Mouse (Mus musculus) midbrain, postnatal 0 days (tissue): ENCODE data around the gene Atp6v0c. TPM values are rescaled to one million over a fixed set of nuclear protein-coding genes. Genes with fewer than 3 reads are reported as not detected.

Experiments
- ATAC-seq: fragments of 200-750 bp; cut with Nextera tagmentation; 2 replicates; pipeline ENCODE4 v1.8.0; 2017; ENCODE audit warnings: moderate number of reproducible peaks, mild to moderate bottlenecking, moderate TSS enrichment, moderate library complexity; ENCODE audit not compliant: low FRiP score
- DNase-seq: peaks from one replicate; pipeline ENCODE4 v3.0.0-alpha.2; 2015; ENCODE audit warnings: low spot score
- H3K27ac ChIP-seq: fragments of 300-500 bp; sonication (generic); 2 replicates; pipeline ENCODE4 v1.5.1; 2014; ENCODE audit warnings: low read depth, mild to moderate bottlenecking, low read length, mixed read lengths
- H3K27me3 ChIP-seq: fragments of 300-500 bp; sonication (generic); 2 replicates; pipeline ENCODE4 v1.6.1; 2014; ENCODE audit warnings: low read length, control low read depth, mixed read lengths; ENCODE audit not compliant: insufficient read depth
- H3K36me3 ChIP-seq: fragments of 300-500 bp; sonication (generic); 2 replicates; pipeline ENCODE4 v1.6.1; 2014; ENCODE audit warnings: low read length, control low read depth, mixed read lengths; ENCODE audit not compliant: insufficient read depth
- H3K4me1 ChIP-seq: fragments of 300-500 bp; sonication (generic); 2 replicates; pipeline ENCODE4 v1.6.1; 2014; ENCODE audit warnings: mild to moderate bottlenecking, control low read depth, antibody characterized with exemption, low read length, mixed read lengths; ENCODE audit not compliant: insufficient read depth
- H3K4me2 ChIP-seq: fragments of 300-500 bp; sonication (generic); 2 replicates; pipeline ENCODE4 v1.6.1; 2014; ENCODE audit warnings: low read depth, mild to moderate bottlenecking, low read length, mixed read lengths; ENCODE audit not compliant: poor library complexity, severe bottlenecking
- H3K4me3 ChIP-seq: fragments of 300-500 bp; sonication (generic); 2 replicates; pipeline ENCODE4 v1.5.1; 2014; ENCODE audit warnings: low read depth, mild to moderate bottlenecking, low read length, moderate library complexity
- H3K9ac ChIP-seq: fragments of 300-500 bp; sonication (generic); replicated peaks from 2 replicates; pipeline ENCODE4 v1.6.1; 2014; ENCODE audit warnings: mild to moderate bottlenecking, low read length, moderate library complexity, mixed read lengths; ENCODE audit not compliant: poor library complexity, severe bottlenecking
- H3K9me3 ChIP-seq: fragments of 300-500 bp; sonication (generic); 2 replicates; pipeline ENCODE4 v1.6.1; 2016; ENCODE audit warnings: low read length, control low read depth
- CTCF ChIP-seq: IDR thresholded peaks from 2 replicates; pipeline ENCODE4 v1.5.1; 2016; ENCODE audit warnings: antibody characterized with exemption, mild to moderate bottlenecking
- WGBS: fragments of 180-500 bp; shearing (Covaris S2); extraction: QIAGEN DNeasy Blood & Tissue Kit; methylation state at CpG from one replicate; pipeline ENCODE4 v1.1.7; 2014; 5-methylcytosine and 5-hydroxymethylcytosine counted together
- polyA plus RNA-seq: library from polyadenylated mRNA; unstranded; fragments of >200 nt; fragmentation: Nextera tagmentation; extraction: Ambion mirVana; gene quantifications from 2 replicates; pipeline ENCODE4 v1.2.1, GENCODE M21; 2015
- total RNA-seq: library from RNA; depleted of rRNA; stranded (reverse); fragments of >200 nt; gene quantifications from 2 replicates; pipeline ENCODE4 v1.2.3, GENCODE M21; 2014

The Atp6v0c gene
- total and polyA plus RNA-seq, 2 experiments from 2014 or later = 771 to 2,426 TPM

- H3K9ac ChIP-seq = no peak overlapping the region
- no peak overlapping the region for H3K4me3 ChIP-seq
- no peak for TF ChIP-seq CTCF
- H3K4me1 ChIP-seq = peaks cover 44% of the 10 kb centered on the region
- H3K9me3 ChIP-seq = no peaks in the 10 kb centered on the region
- 83% methylated on average over 3 of the region's 3 CpGs for WGBS
- H3K27ac ChIP-seq = no peak overlapping the region
- ATAC-seq = no peak
- DNase-seq = no peak
- H3K4me2 ChIP-seq = no peak overlapping the region
- no peaks in the 10 kb centered on the region for H3K27me3 ChIP-seq
- H3K36me3 ChIP-seq = 0 out of 2 replicates have a peak, but pooled peaks cover 4% of the 10 kb centered on the region
Observed at GRCm38 (mm10) chr17:24210591-24210990, 41.1 kb upstream of the Atp6v0c start.

DNA sequence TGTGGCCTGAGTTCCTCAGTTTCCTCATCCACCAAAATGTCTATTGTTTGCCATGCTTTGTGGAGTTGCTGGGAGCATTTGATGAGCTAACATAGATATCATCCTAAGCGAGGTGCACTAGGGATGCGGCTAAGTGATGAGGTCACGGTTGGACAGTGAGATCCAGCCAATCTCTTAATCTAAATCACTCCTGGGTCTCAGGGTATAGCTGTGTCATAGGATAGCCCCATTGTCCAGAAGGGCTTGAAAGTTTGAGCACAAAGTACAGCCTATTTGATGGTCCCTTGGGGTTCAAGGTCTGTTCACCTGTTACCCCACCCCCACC, 40.4 kb upstream of the Atp6v0c start:
- no peak for TF ChIP-seq CTCF
- H3K4me1 ChIP-seq = peaks cover 44% of the 10 kb centered on the region
- no peak overlapping the region for H3K9ac ChIP-seq
- ATAC-seq = no peak
- no peaks in the 10 kb centered on the region for H3K36me3 ChIP-seq
- DNase-seq = no peak
- H3K27ac ChIP-seq = no peak overlapping the region
- peak overlapping the region; percentile 79; the same call in 1 of the 2 replicates for H3K4me2 ChIP-seq
- no peaks in the 10 kb centered on the region for H3K27me3 ChIP-seq
- no peaks in the 10 kb centered on the region for H3K9me3 ChIP-seq
- no peak overlapping the region for H3K4me3 ChIP-seq
- WGBS = 59% methylated on average over 3 of the region's 3 CpGs

DNA sequence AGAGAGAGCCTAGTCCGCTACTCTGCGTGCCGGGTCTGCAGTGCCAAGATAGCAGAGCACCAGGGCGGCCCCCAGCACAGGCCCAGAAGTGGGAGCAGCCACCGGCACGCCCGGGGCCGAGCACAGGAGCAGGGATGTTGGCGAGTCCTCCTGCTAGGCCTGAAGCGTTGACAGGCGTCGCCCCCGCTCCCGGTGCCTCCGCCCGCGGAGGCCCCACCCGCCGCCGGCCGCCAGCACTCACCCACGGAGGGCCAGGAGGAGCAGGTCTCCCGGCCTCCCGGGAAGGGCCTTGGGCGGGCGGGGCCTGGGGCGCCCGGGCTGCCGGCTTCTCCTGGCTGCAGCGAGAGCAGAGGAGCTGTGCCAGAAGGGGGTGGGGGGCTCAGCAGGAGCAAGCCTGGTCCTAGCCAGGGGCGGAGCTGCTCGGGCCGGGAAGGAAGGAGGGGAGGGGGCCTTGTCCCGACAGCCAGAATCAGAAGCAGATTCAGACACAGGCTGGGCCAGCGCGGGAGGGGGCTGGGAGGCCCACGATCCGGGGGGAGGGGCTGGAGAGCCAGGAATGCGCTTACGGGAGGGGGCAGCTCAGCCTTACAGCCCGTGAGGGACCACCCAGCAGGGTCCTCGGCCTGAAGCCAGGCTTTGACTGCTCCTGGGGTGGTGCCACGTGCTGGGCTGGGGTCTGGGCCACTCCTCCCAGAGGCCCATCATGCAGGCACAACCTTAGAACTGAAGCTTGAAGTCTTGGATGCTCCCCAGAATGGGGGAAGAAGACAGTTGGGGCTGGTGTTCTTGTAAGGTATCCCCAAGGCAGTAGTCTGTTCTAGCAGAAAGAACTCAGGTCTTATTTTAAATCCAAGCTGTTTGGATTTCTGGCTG, 39.8 kb upstream of the Atp6v0c start, which contains the start of gene Ntn3:
Gene Ntn3, minus strand, starts transcription at position 489 of the 873 bp plus-strand sequence.
- H3K4me3 ChIP-seq = peak within 1 kb of the TSS; percentile 38
- peak within 1 kb of the TSS; percentile 79 for H3K4me2 ChIP-seq
- 1% methylated on average over 42 of the region's 43 CpGs for WGBS
- ATAC-seq = 0 out of 2 replicates have a peak, but pooled peaks have one; percentile 20
- no peak for TF ChIP-seq CTCF
- peak; percentile 69 for DNase-seq
- H3K4me1 ChIP-seq = peaks cover 48% of the 10 kb centered on the region
- H3K9ac ChIP-seq = peak within 1 kb of the TSS; percentile 72
- no peaks in the 10 kb centered on the region for H3K9me3 ChIP-seq
- H3K27me3 ChIP-seq = no peaks in the 10 kb centered on the region
- no peaks in the 10 kb centered on the region for H3K36me3 ChIP-seq
- peak within 1 kb of the TSS; percentile 40 for H3K27ac ChIP-seq

- Histone ChIP-seq H3K9ac (peak overlapping the region; percentile 72), H3K4me2 (peak overlapping the region; percentile 79), H3K27me3 (no peaks in the 10 kb centered on the region), H3K27ac (peak overlapping the region; percentile 40), H3K4me1 (peaks cover 54% of the 10 kb centered on the region), H3K4me3 (peak overlapping the region; percentile 38), H3K36me3 (no peaks in the 10 kb centered on the region), H3K9me3 (no peaks in the 10 kb centered on the region)
- DNase-seq (no peak), ATAC-seq (no peak)
- TF ChIP-seq CTCF = no peak
- WGBS = 4% methylated on average over 29 of the region's 29 CpGs
Observed at GRCm38 (mm10) chr17:24208641-24209042, 39.1 kb upstream of the Atp6v0c start.

DNA sequence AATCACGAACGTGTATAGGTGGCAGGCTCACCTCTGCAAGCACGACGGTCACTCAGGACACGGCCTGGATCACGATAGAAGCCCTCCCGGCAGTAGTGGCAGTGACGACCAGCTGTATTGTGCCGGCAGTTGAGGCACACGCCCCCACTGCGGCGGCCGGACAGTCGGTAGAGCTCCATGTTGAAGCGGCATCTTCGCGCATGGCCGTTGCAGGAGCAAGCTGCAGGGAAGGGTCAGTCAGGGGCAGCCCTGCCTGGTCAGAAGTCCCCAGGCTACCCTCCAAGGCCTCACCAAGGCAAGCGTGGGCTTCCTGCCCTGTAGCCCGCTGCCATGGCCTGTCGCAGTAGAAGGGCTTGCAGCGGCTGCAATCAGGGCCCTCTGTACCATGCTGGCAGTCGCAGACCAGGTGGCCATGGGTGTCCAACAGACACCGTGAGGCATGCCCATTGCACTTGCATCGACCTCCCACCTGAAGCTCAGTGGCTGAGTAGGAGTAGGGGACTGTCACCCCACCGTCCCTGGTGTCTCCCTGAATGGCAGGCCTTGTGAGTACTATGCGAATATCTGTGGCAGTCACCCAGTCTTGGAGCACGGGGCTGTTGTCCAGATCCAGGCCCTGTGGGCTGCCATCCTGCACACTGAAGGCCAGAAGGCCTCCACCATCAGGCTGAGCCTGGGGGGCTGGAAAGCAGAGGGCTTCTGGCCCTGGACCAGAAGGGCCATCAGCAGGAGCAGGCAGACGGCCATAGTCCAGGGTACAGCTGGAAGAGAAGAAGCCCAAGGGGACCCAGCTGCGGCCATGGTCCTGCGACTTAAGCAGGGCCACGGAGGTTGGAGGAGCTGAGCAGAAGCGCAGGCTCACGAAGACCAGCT, 38.5 kb upstream of the Atp6v0c start:
- peaks cover 60% of the 10 kb centered on the region for H3K4me1 ChIP-seq
- H3K27me3 ChIP-seq = no peaks in the 10 kb centered on the region
- TF ChIP-seq CTCF = no peak
- H3K27ac ChIP-seq = peak overlapping the region; percentile 40
- no peaks in the 10 kb centered on the region for H3K9me3 ChIP-seq
- H3K36me3 ChIP-seq = no peaks in the 10 kb centered on the region
- peak overlapping the region; percentile 79 for H3K4me2 ChIP-seq
- peak overlapping the region; percentile 38 for H3K4me3 ChIP-seq
- DNase-seq (peak; percentile 48), ATAC-seq (no peak)
- peak overlapping the region; percentile 72 for H3K9ac ChIP-seq
- WGBS = 59% methylated on average over 34 of the region's 34 CpGs
